Mouse (Mus musculus): ENCODE results near the gene Nol10. TPM values are rescaled to one million over a fixed set of nuclear protein-coding genes. Genes with fewer than 3 reads are reported as not detected.

The Nol10 gene
- 1.3 and 3.3 TPM in 2 replicates for polyA plus RNA-seq (2012; ENCODE audit: insufficient read depth, low replicate concordance)

- H3K4me3 ChIP-seq (replicated peaks), result peak within 1 kb of the TSS; percentile 96
- peak; percentile 90 for TF ChIP-seq FLI1 (IDR thresholded peaks at IDR 0.05; ENCODE audit: low read length)
- no peak for TF ChIP-seq GATA1 (IDR thresholded peaks at IDR 0.05; ENCODE audit: borderline replicate concordance, low read length)
- H3K27me3 ChIP-seq (replicated peaks), result no peaks in the 10 kb centered on the region
- no peaks in the 10 kb centered on the region for H3K9me3 ChIP-seq
- H3K36me3 ChIP-seq (replicated peaks; ENCODE audit: low read length), result peaks cover 31% of the 10 kb centered on the region
- H3K4me1 ChIP-seq, result peaks cover 28% of the 10 kb centered on the region
Observed at GRCm38 (mm10) chr12:17348048-17349036, at the start of gene Nol10. Gene Nol10 (plus strand): TSS chr12:17348458.

GRCm38 (mm10) chr12:17299902-17300301, 48.4 kb upstream of the Nol10 start:
- peaks cover 35% of the 10 kb centered on the region for H3K27me3 ChIP-seq (replicated peaks)
- no peaks in the 10 kb centered on the region for H3K4me1 ChIP-seq
- no peak overlapping the region for H3K4me3 ChIP-seq (replicated peaks)
- no peaks in the 10 kb centered on the region for H3K36me3 ChIP-seq (replicated peaks; ENCODE audit: low read length)
- no peaks in the 10 kb centered on the region; the same call in 1 of the 2 replicates for H3K9me3 ChIP-seq
- no peak for TF ChIP-seq FLI1 (IDR thresholded peaks at IDR 0.05; ENCODE audit: low read length)
- TF ChIP-seq GATA1 (IDR thresholded peaks at IDR 0.05; ENCODE audit: borderline replicate concordance, low read length), result no peak

GRCm38 (mm10) chr12:17305445-17305844, 42.8 kb upstream of the Nol10 start:
- Histone ChIP-seq H3K27me3 (replicated peaks) (peaks cover 14% of the 10 kb centered on the region), H3K36me3 (replicated peaks; ENCODE audit: low read length) (no peaks in the 10 kb centered on the region), H3K9me3 (no peaks in the 10 kb centered on the region; the same call in 1 of the 2 replicates), H3K4me1 (0 out of 2 replicates have a peak, but pooled peaks cover 3% of the 10 kb centered on the region), H3K4me3 (replicated peaks) (no peak overlapping the region)
- no peak for TF ChIP-seq GATA1 (IDR thresholded peaks at IDR 0.05; ENCODE audit: borderline replicate concordance, low read length)
- no peak for TF ChIP-seq FLI1 (IDR thresholded peaks at IDR 0.05; ENCODE audit: low read length)

- H3K9me3 ChIP-seq, result no peaks in the 10 kb centered on the region
- H3K36me3 ChIP-seq (replicated peaks; ENCODE audit: low read length), result no peaks in the 10 kb centered on the region
- peaks cover 8% of the 10 kb centered on the region for H3K27me3 ChIP-seq (replicated peaks)
- no peak overlapping the region for H3K4me3 ChIP-seq (replicated peaks)
- no peak for TF ChIP-seq GATA1 (IDR thresholded peaks at IDR 0.05; ENCODE audit: borderline replicate concordance, low read length)
- TF ChIP-seq FLI1 (IDR thresholded peaks at IDR 0.05; ENCODE audit: low read length), result no peak
- H3K4me1 ChIP-seq, result 0 out of 2 replicates have a peak, but pooled peaks cover 3% of the 10 kb centered on the region
Observed at GRCm38 (mm10) chr12:17308246-17308645, 40.0 kb upstream of the Nol10 start.

GRCm38 (mm10) chr12:17310852-17311839, 37.1 kb upstream of the Nol10 start:
- Histone ChIP-seq H3K9me3 (no peaks in the 10 kb centered on the region), H3K4me3 (replicated peaks) (no peak overlapping the region), H3K4me1 (0 out of 2 replicates have a peak, but pooled peaks cover 3% of the 10 kb centered on the region), H3K27me3 (replicated peaks) (peaks cover 16% of the 10 kb centered on the region), H3K36me3 (replicated peaks; ENCODE audit: low read length) (no peaks in the 10 kb centered on the region)
- TF ChIP-seq FLI1 (IDR thresholded peaks at IDR 0.05; ENCODE audit: low read length) (no peak), GATA1 (IDR thresholded peaks at IDR 0.05; ENCODE audit: borderline replicate concordance, low read length) (no peak)

- Histone ChIP-seq H3K27me3 (replicated peaks) (peaks cover 20% of the 10 kb centered on the region), H3K36me3 (replicated peaks; ENCODE audit: low read length) (no peaks in the 10 kb centered on the region), H3K4me1 (no peaks in the 10 kb centered on the region), H3K4me3 (replicated peaks) (no peak overlapping the region), H3K9me3 (no peaks in the 10 kb centered on the region)
- TF ChIP-seq GATA1 (IDR thresholded peaks at IDR 0.05; ENCODE audit: borderline replicate concordance, low read length), result no peak
Observed at GRCm38 (mm10) chr12:17316096-17316495, 32.2 kb upstream of the Nol10 start.

GRCm38 (mm10) chr12:17317970-17318369, 30.3 kb upstream of the Nol10 start:
- TF ChIP-seq FLI1 (IDR thresholded peaks at IDR 0.05; ENCODE audit: low read length) (no peak), GATA1 (IDR thresholded peaks at IDR 0.05; ENCODE audit: borderline replicate concordance, low read length) (no peak)

GRCm38 (mm10) chr12:17318453-17318852, 29.8 kb upstream of the Nol10 start:
- Histone ChIP-seq H3K27me3 (replicated peaks) (peaks cover 32% of the 10 kb centered on the region), H3K4me1 (peaks cover 3% of the 10 kb centered on the region; the same call in 1 of the 2 replicates), H3K4me3 (replicated peaks) (no peak overlapping the region), H3K9me3 (no peaks in the 10 kb centered on the region), H3K36me3 (replicated peaks; ENCODE audit: low read length) (no peaks in the 10 kb centered on the region)
- no peak for TF ChIP-seq GATA1 (IDR thresholded peaks at IDR 0.05; ENCODE audit: borderline replicate concordance, low read length)
- no peak for TF ChIP-seq FLI1 (IDR thresholded peaks at IDR 0.05; ENCODE audit: low read length)

More at GRCm38 (mm10) chr12:17317970-17318369, 30.3 kb upstream of the Nol10 start:
- Histone ChIP-seq H3K4me3 (replicated peaks) (no peak overlapping the region), H3K4me1 (peaks cover 3% of the 10 kb centered on the region; the same call in 1 of the 2 replicates), H3K9me3 (no peaks in the 10 kb centered on the region), H3K36me3 (replicated peaks; ENCODE audit: low read length) (no peaks in the 10 kb centered on the region), H3K27me3 (replicated peaks) (peaks cover 27% of the 10 kb centered on the region)

Data from megakaryocyte, embryonic 14.5 days (primary cell).